Mouse (Mus musculus) right cerebral cortex, adult 18-20 months (tissue): ENCODE data around the gene Taldo1.
"Not testable (repeated sequence)": the region's sequence is repeated elsewhere in the genome, so short reads cannot be mapped to it uniquely, and the experiment has no call there.

Experiments used
- DNase-seq: peaks from one replicate; pipeline ENCODE4 v3.0.0; 2022; ENCODE audit warnings: mixed read lengths

Taldo1 gene

DNA sequence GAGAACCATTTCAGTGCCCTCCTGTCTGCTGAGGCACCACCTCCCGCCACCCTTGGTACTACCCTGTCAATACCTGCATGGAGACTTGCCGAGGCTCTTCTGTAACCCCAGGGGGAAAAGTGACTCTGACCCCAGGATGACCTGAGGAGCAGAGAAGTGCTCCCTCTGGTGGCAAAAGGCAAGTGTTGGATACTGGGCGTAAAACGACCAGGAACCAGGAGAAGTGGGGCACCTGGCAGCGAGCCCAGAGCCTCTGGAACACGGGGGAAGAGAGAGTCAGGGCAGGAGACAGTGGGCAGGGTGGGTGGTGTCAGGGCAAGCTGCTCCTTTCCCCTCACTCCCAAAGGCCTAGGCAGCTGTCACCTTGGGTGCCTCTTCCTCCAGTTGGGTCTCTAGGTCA lies 48.6 kb downstream of the Taldo1 start:
- peak; percentile 60 for DNase-seq

DNA sequence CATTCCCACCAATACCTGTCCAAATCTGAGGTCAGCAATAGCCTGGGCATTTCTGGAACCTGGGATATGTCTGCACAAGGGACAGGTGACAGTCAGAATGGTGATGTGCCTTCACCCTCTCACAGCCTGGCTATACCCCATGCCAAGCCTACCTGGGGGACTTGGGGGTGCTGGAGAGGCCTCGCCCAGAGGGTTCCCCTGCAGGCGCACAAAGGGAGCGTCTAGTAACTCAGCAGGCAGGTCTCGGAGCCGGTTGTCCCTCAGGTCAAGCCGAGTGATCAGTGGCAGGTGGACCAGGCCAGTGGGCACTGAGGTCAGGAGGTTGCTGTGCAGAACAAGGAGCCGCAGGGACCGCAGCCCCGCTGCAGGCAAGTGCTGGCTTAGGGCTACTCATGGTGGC lies 49.5 kb downstream of the Taldo1 start:
- DNase-seq, result no peak

- no peak for DNase-seq
Observed at GRCm38 (mm10) chr7:141442199-141442598, 50.2 kb downstream of the Taldo1 start.

GRCm38 (mm10) chr7:141443081-141443821 lies 51.3 kb downstream of the Taldo1 start:
- DNase-seq, result no peak

DNA sequence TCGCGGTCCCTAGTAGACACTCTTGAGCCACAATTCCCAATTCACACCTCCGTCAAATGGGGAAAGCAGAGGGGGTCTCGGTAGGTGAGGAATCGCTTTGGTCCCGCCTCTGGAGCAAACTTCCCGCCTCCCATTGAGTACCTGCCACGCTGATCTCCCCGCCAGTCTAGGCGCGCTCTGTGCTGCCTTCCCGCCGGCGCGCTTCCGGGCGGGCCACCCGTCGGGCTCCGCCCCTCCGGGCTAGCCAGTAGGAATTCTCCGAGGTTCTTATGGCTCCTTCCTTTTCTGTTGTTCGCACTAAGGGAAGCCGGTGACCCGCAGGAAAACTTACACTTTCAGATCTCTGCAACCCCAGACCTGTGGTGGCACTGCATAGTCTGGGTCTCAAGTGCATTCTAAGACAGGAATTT lies 51.8 kb downstream of the Taldo1 start, which contains the start of gene Pidd1:
Gene Pidd1 (minus strand): TSS at position 198 of the 410 bp plus-strand sequence.
- DNase-seq, result no peak

DNA sequence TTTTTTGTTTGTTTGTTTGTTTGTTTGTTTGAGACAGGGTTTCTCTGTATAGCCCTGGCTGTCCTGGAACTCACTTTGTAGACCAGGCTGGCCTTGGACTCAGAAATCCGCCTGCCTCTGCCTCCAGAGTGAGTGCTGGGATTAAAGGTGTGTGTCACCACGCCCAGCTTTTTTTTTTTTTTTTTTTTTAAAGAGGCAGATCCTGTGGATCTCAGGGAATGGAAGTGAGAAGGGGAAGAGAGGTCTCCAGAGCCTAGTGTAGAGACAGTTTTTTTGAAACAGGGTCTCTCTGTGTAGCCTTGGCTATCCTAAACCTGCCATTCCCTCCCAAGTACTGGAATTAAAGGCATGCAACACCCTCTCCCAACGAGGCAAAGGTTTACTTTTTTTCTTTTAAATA lies 54.4 kb downstream of the Taldo1 start:
- not testable (repeated sequence) for DNase-seq

DNA sequence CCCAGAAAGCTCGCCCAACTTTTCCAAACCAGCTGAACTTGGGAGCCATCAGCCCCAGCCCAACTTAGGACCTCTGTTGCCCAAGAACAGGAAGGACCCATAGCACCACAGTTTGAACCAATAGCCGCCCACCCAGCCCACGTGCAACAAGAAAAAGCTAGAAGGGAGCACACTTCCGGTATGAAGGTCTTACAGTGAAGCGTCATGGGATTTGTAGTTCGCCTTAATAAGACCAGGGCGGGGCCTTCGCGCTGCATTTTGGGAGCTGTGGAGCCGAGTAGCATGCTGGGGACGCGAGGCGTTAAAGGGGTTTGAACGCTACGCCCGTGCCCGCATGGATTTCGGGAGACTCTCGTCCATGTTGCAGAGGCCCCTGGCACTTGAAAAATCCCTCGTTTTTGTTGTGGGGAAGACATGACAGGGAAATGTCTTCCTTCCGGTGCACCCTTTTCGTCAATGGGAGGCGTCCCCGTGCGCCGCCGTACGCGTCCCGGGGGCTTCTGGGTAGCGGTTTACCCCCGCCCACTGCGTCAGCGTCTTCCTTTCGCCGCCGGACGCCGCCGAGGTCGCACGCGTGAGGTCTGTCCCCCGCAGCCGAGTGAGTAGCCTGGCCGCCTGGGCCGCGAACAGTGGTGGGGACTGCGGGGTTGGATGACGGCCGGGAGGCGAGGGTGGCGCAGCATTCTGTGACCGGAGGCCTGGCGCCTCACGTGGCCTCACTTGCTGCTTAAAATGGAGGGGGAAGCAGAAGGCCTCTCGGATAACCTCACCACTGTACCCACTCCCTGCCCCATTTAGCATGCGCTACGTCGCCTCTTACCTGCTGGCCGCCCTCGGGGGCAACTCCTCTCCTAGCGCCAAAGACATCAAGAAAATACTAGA lies 55.4 kb downstream of the Taldo1 start, which contains the start of gene Rplp2:
Gene Rplp2 (plus strand): TSS at position 261 of the 882 bp plus-strand sequence.
- DNase-seq, result peak; percentile 96

DNA sequence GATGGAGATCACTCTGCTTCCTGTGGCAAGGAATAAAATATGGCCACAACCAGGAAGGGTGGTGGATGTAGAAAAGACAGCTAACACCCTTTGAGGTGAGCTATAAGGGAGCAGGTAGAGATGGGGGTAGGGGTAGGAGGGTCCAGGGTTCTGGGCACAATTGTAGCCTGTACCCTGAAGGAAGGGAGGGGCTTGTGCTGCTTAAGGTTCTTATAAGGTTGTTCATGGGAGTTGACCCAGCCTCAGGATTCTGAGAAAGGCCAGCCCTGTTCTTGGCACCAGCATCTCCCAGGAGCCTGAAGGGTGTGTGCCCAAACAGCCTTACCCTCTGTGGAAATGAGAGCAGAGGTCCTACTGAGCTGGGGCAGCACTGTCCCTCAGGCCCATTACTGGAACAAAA lies 59.9 kb downstream of the Taldo1 start:
- no peak for DNase-seq
